Mouse (Mus musculus) cerebellum, adult 2 months (tissue): ENCODE results near the gene Gli2. TPM values are rescaled to one million over a fixed set of nuclear protein-coding genes. Genes with fewer than 3 reads are reported as not detected.

Experiments used
- DNase-seq, 2 experiments: peaks; one replicate each; pipeline ENCODE4 v3.0.0; 2021
- H3K27ac ChIP-seq: fragments of 200-500 bp; 2 replicates; pipeline ENCODE4 v1.5.1; 2012; ENCODE audit warnings: low read length, control low read depth, inconsistent platforms; ENCODE audit not compliant: insufficient read depth
- H3K27me3 ChIP-seq: fragments of 200-500 bp; 2 replicates; pipeline ENCODE4 v1.6.1; 2012; ENCODE audit warnings: inconsistent platforms, mild to moderate bottlenecking, low read length, moderate library complexity; ENCODE audit not compliant: control insufficient read depth, insufficient read depth
- H3K4me1 ChIP-seq: fragments of 200-500 bp; 2 replicates; pipeline ENCODE4 v1.6.1; 2011; ENCODE audit warnings: low read length; ENCODE audit not compliant: control insufficient read depth, insufficient read depth
- H3K4me3 ChIP-seq: fragments of 200-500 bp; replicated peaks from 2 replicates; pipeline ENCODE3; 2011; ENCODE audit warnings: mild to moderate bottlenecking, low read depth, low read length, control low read depth; ENCODE audit not compliant: insufficient read depth
- CTCF ChIP-seq: fragments of 200-500 bp; IDR thresholded peaks from 2 replicates; pipeline ENCODE4 v1.5.1; 2011; ENCODE audit warnings: low read depth, mild to moderate bottlenecking, control low read depth, low read length, moderate library complexity, borderline replicate concordance; ENCODE audit not compliant: insufficient read depth
- POLR2A ChIP-seq: fragments of 200-500 bp; IDR thresholded peaks from 2 replicates; pipeline ENCODE4 v1.6.1; 2011; ENCODE audit warnings: low read length, control low read depth, borderline replicate concordance; ENCODE audit not compliant: insufficient read depth
- WGBS: fragments of 180-500 bp; shearing (Covaris S2); methylation state at CpG from one replicate; pipeline ENCODE4 v1.1.7; 2018; 5-methylcytosine and 5-hydroxymethylcytosine counted together
- polyA plus RNA-seq: library from polyadenylated mRNA; depleted of rRNA; stranded (reverse); fragments of >200 nt; gene quantifications from 2 replicates; pipeline ENCODE4 v1.2.3, GENCODE M21; 2012

Gli2 gene
- polyA plus RNA-seq, 1 experiment: 2.4 TPM

DNA sequence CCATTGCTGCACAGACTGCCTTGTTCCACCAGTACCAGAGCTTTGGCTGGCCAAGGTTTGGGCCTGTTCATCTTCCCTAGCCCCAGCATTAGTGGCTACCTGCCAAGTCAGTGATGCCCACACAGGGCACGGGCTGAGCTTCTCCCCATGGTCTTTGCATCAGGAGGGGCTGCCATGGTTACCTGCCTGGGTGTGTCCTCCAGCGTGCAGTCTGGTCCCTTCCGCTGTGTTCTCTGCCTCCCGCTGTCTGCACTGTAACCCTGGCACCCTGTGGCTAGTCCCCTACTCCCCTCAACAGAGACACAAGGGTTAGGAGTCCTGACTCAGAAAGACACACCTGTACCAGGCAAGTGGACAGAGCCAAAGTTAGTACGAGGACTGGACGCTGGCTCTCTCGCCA, 24.5 kb upstream of the Gli2 start:
- no peak for DNase-seq
- no peaks in the 10 kb centered on the region for H3K4me1 ChIP-seq
- 67% methylated on average over 7 of the region's 7 CpGs for WGBS
- TF ChIP-seq CTCF: no peak
- TF ChIP-seq POLR2A: no peak
- no peaks in the 10 kb centered on the region; the same call in 1 of the 2 replicates for H3K27me3 ChIP-seq
- no peak overlapping the region for H3K27ac ChIP-seq
- no peak overlapping the region for H3K4me3 ChIP-seq

DNA sequence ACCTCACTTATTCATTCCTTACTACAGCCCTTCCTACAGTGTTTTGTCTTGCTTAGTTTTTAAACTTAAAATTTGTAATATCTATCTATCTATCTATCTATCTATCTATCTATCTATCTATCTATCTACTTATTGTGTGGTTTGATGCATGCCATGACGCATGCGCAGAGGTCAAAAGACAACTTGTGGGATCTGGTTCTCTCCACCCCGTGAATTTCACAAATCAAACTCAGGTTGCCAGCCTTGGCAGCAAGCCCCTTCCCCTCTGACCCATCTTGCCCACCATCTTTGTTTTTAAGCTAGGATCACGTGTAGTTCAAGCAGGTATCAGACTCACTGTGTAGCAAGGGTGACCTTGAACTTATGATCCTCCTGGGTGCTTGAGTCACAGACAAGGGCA, 22.9 kb upstream of the Gli2 start:
- Histone ChIP-seq H3K27ac (no peak overlapping the region), H3K27me3 (no peaks in the 10 kb centered on the region; the same call in 1 of the 2 replicates), H3K4me1 (no peaks in the 10 kb centered on the region), H3K4me3 (no peak overlapping the region)
- DNase-seq: no peak
- TF ChIP-seq CTCF (no peak), POLR2A (no peak)
- 86% methylated on average over 4 of the region's 4 CpGs for WGBS

DNA sequence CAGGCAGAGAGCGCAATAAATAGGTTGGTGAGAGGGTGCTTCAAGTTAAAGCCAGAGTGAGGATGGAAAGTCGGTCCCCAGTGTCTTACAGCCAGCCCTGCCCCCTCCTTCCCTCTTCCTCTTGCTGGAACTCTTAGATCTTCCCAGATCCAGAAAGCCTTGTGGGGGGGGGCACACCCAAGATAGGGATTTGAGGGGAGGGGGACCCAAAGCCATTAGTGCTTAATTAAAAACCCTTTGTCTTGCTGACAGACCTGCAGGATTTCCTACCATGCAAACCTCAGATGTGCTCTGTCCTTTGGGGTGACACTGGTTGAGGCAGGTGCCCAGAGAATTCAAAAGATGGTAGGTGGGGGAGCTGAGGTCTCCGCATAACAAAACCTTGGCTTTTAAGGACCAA, 22.5 kb upstream of the Gli2 start:
- Histone ChIP-seq H3K4me3 (no peak overlapping the region), H3K4me1 (no peaks in the 10 kb centered on the region), H3K27ac (no peak overlapping the region), H3K27me3 (no peaks in the 10 kb centered on the region; the same call in 1 of the 2 replicates)
- DNase-seq: no peak
- WGBS: 62% methylated on average over 3 of the region's 3 CpGs
- TF ChIP-seq CTCF: no peak
- no peak for TF ChIP-seq POLR2A

DNA sequence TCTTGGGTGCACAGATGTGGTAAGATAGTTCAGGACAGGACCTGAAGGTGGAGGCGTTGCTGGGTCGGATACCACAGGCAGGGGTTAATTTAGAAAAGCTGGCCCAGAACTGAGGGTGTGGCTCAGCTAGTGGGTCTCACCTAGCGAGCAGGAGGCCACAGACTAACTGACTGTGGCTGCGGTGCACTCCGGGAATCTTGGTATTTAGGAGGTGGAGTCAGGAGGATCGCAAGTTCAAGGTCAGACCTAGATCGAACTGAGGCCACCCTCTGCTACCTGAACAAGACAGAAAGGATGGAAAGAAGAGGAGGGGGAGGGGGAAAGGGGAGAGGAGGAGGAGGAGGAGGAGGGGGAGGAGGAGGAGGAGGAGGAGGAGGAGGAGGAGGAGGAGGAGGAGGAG, 22.1 kb upstream of the Gli2 start:
- Histone ChIP-seq H3K27ac (no peak overlapping the region), H3K27me3 (no peaks in the 10 kb centered on the region; the same call in 1 of the 2 replicates), H3K4me1 (no peaks in the 10 kb centered on the region), H3K4me3 (no peak overlapping the region)
- TF ChIP-seq POLR2A (no peak), CTCF (no peak)
- no peak for DNase-seq
- 71% methylated on average over 7 of the region's 7 CpGs for WGBS

DNA sequence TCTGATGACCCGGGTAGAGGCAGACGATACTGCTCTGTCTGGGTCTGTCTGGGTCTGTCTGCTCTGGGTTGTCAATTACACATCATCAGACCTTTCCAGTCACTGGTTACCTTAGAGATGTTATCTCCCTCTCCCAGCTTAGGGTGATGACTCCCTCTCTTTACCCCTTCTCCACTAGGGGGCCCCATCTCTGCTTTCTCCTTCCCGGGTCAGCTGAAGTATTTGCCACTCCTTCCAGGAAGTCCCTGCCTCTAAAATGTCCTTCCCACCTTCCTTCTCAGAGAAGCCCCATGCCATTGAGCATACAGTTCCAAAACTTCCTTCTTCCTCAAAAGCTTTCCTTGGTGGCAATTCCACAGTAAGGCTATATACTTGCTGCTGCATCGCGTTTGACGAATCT, 21.5 kb upstream of the Gli2 start:
- Histone ChIP-seq H3K4me1 (no peaks in the 10 kb centered on the region), H3K4me3 (no peak overlapping the region), H3K27me3 (no peaks in the 10 kb centered on the region; the same call in 1 of the 2 replicates), H3K27ac (no peak overlapping the region)
- no peak for DNase-seq
- no peak for TF ChIP-seq CTCF
- TF ChIP-seq POLR2A: no peak
- WGBS: 68% methylated on average over 6 of the region's 6 CpGs

DNA sequence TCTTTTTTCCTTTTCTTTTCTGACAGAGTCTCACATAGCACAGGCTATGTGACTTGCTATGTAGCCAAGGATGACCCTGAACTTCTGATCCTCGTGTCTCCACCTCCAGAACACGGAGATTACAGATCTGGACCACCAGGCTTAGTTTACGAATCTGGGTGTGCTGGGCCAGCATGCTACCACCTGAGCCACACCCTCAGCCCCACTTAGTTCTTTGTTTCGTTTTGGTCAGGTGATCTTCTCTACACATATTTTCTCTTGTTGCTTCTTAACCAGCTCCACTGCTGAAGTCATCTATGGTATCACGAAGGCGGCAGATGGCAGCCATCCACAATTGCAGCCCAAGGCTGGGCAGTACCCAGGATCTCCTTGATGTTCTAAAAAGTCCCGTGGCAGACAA, 20.5 kb upstream of the Gli2 start:
- Histone ChIP-seq H3K4me1 (no peaks in the 10 kb centered on the region), H3K27me3 (no peaks in the 10 kb centered on the region; the same call in 1 of the 2 replicates), H3K27ac (no peak overlapping the region), H3K4me3 (no peak overlapping the region)
- TF ChIP-seq POLR2A (no peak), CTCF (no peak)
- no peak for DNase-seq
- WGBS: 84% methylated on average over 7 of the region's 7 CpGs

DNA sequence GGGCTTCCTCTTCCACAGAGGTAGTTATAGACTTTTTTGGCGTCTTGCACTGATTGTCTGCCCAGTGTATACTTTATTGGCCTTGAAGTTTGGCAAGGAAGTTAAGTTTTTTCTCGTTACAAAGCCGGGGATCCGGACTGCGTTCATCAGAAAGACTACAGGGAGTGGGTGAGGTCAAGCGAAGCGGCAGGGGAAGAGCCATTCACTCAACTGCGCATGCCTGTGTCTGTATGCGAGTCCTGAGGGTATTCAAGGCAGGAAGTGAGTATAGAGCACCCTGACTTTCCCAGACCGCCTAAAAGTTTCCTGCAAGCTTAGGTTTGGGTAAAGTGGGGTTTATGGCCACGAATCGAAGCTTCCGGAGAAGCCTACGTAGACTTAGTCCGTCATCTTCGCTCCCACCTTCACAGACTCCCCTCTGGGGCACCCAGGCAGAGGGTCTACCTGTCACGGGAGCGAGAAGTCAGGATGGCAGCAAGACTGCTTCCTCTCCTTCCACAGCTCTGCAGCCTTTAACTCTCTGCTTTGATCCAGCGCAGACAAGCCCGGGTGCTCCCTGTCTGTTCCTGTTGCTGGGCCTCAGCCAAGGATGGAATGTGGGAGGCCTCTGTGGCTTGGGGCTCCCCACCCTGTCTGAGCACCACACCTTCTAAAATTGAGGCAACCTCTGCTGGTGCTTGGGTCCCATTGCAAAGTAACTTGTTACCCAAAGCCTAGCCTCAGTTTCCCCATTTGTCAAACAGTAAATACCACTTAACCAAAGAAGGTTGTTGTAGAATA, 11.7 kb upstream of the Gli2 start:
- no peaks in the 10 kb centered on the region for H3K4me1 ChIP-seq
- 65% methylated on average over 20 of the region's 20 CpGs for WGBS
- no peaks in the 10 kb centered on the region for H3K27me3 ChIP-seq
- H3K27ac ChIP-seq: no peak overlapping the region
- TF ChIP-seq CTCF (no peak), POLR2A (no peak)
- no peak for DNase-seq
- H3K4me3 ChIP-seq: no peak overlapping the region

DNA sequence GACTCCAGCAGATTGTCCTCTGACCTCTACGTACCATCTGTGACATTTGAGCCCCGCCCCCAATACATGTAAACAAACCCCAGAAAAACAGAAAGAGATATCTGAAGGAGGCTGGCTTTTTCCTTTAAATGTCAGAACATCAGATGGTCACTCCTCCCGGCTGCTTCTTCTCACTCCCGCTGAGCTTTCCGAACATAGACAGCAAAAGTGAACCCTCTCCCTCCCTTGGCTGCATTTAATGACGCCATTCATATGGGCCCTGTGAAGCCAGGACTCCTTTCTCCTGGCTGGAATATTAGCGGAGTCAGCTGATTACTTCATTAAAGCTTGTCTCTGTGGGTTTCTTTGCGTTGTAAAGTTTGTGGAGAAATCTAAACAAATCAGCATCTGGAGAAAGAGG, 3.1 kb upstream of the Gli2 start:
- 64% methylated on average over 8 of the region's 8 CpGs for WGBS
- no peak overlapping the region for H3K4me3 ChIP-seq
- no peak for DNase-seq

More for the DNA sequence above, 3.1 kb upstream of the Gli2 start:
- Histone ChIP-seq H3K27me3 (peaks cover 5% of the 10 kb centered on the region; the same call in 1 of the 2 replicates), H3K27ac (no peak overlapping the region), H3K4me1 (peaks cover 8% of the 10 kb centered on the region; the same call in 1 of the 2 replicates)
- TF ChIP-seq POLR2A: no peak
- no peak for TF ChIP-seq CTCF
